Mouse (Mus musculus) olfactory bulb, adult 2 months (tissue): ENCODE data around the gene Nfkbia.

ENCODE experiments used
- CTCF ChIP-seq: fragments of 200-500 bp; IDR thresholded peaks from 2 replicates; pipeline ENCODE4 v1.5.1; 2012; ENCODE audit warnings: low read depth, mild to moderate bottlenecking, low read length, moderate library complexity; ENCODE audit not compliant: insufficient read depth
- POLR2A ChIP-seq: fragments of 200-500 bp; IDR thresholded peaks from 2 replicates; pipeline ENCODE4 v1.6.1; 2012; ENCODE audit warnings: mild to moderate bottlenecking, low read depth, low read length, moderate library complexity; ENCODE audit not compliant: insufficient read depth

DNA sequence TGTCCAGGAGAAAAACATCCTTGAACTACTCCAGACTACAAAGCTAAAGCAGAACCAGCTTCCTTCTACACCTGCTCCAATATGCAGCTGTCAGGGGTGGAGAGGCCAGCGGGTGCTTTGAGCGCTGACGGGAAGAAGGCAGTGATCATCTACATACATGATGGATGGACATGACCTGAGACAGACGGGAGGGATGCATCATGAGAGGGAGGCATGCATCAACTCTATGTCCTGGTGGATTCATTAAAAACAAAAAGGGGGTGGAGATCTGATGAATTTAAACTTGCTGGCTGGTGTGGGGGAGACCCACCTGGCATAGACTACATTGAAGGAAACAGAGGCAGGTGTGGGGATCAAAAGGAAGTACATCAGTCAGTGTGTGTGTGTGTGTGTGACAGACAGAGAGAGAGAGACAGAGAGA, 48.4 kb downstream of the Nfkbia start:
- TF ChIP-seq CTCF, result no peak
- no peak for TF ChIP-seq POLR2A
